Comparison of ENCODE assay signal across 20 mouse cellular contexts in the genomic region with DNA sequence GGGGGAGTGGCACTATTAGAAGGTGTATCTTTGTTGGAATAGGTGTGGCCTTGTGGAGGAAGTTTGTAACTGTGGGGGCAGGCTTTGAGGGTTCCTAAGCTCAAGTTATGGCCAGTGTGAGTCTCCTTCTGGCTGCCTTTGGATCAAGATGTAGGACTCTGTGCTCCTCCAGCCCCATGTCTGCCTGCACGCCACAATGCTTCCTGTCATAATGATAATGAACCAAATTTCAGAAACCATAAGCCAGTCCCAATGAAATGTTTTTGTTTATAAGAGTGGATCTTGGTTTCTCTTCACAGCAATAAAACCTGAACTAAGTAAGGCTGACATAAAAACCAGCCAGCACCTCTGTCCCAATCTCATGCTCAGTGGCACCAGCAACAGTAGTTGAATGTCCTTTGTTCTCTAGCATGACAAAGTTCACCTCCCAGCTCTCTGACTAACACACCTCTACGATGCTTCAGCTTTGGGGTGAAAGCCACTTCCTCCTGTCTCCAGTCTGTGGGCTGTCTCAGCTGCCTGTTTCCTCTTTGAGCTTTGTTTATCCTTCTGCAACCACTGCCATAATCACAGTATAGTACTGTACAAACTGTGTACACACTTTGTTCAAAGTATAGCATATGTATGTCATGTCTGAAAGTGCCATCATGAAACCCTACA. TPM values are rescaled to one million over a fixed set of nuclear protein-coding genes. Genes with fewer than 3 reads are reported as not detected.
DNase-seq lines count a peak whose midpoint lies in the region; ATAC-seq and TF ChIP-seq lines count a peak whose summit lies in the region.
"Had no signal": no experiment of that assay in that cellular context is flagged by ENCODE, and none has a peak within 500 bp of the region (broad histone marks: within the 10 kb centered on the region; RNA-seq: fewer than 3 reads in every experiment).

No protein-coding gene starts in this region.

- H3K27me3 ChIP-seq in thymus, adult 2 months (ENCODE audit: control insufficient read depth, insufficient read depth, low read length) = no peaks in the 10 kb centered on the region
- H3K27me3 ChIP-seq in cerebellum, adult 2 months (ENCODE audit: control insufficient read depth, insufficient read depth, low read length) = no peaks in the 10 kb centered on the region
- no peaks in the 10 kb centered on the region for H3K27me3 ChIP-seq in hindbrain, embryonic 13.5 days
- H3K27me3 ChIP-seq: CH12.LX; kidney, embryonic 15.5 days; neural tube, embryonic 15.5 days had no signal

- no peak for TF ChIP-seq POLR2A in thymus, adult 2 months (IDR thresholded peaks at IDR 0.05; ENCODE audit: control insufficient read depth, extremely low read depth, insufficient read depth, low read length, poor library complexity)
- no peak for TF ChIP-seq POLR2A in cerebellum, adult 2 months (IDR thresholded peaks at IDR 0.05; ENCODE audit: borderline replicate concordance, insufficient read depth, low read length)

- ATAC-seq in inflammation-experienced regulatory T-cells, adult 6 months = peak; percentile 96
- ATAC-seq in hindbrain, embryonic 13.5 days (ENCODE audit: low FRiP score) = no peak

- peaks cover 7% of the 10 kb centered on the region for H3K4me1 ChIP-seq in thymus, adult 2 months (replicated peaks; ENCODE audit: control insufficient read depth, insufficient read depth, low read length)
- no peaks in the 10 kb centered on the region for H3K4me1 ChIP-seq in cerebellum, adult 2 months (ENCODE audit: control insufficient read depth, insufficient read depth, low read length)
- H3K4me1 ChIP-seq in hindbrain, embryonic 13.5 days (replicated peaks) = no peaks in the 10 kb centered on the region
- H3K4me1 ChIP-seq: heart, embryonic 10.5 days; kidney, embryonic 15.5 days; neural tube, embryonic 15.5 days had no signal

- no peak for TF ChIP-seq CTCF in thymus, adult 2 months (IDR thresholded peaks at IDR 0.05; ENCODE audit: borderline replicate concordance, control insufficient read depth, extremely low read depth, insufficient read depth, low read length, poor library complexity)
- TF ChIP-seq CTCF in cerebellum, adult 2 months (IDR thresholded peaks at IDR 0.05; ENCODE audit: borderline replicate concordance, insufficient read depth, low read depth, low read length) = no peak

- H3K4me2 ChIP-seq in hindbrain, embryonic 13.5 days = no peak overlapping the region
- H3K4me2 ChIP-seq: kidney, embryonic 15.5 days; neural tube, embryonic 15.5 days had no signal

- H3K9ac ChIP-seq in hindbrain, embryonic 13.5 days = no peak overlapping the region
- H3K9ac ChIP-seq: kidney, embryonic 15.5 days; neural tube, embryonic 15.5 days had no signal

- DNase-seq in spleen, postnatal 36 days (ENCODE audit: low spot score in 2 of 2) = peak; percentile 16 to 20
- no peak for DNase-seq in spleen, adult 12 weeks (ENCODE audit: low spot score)
- DNase-seq in thymus, adult 2 months = peak; percentile 48
- DNase-seq in layer of hippocampus, adult 11-12 months (ENCODE audit: low spot score) = no peak
- no peak for DNase-seq in cerebellum, adult 2 months
- DNase-seq: cerebellum, adult 11 months; gastrocnemius, postnatal 25 days; heart, postnatal 14 days; liver; lung, adult 2 months; retina, postnatal 1 day; spleen, adult 18-20 months had no signal

- WGBS in thymus, adult 2 months = 8% methylated on average over 2 of the region's 2 CpGs
- 85% methylated on average over 2 of the region's 2 CpGs for WGBS in cerebellum, adult 2 months
- WGBS in hindbrain, embryonic 13.5 days = 87% methylated on average over 2 of the region's 2 CpGs

- H3K36me3 ChIP-seq in thymus, adult 2 months (ENCODE audit: control insufficient read depth, insufficient read depth, low read length) = no peaks in the 10 kb centered on the region
- no peaks in the 10 kb centered on the region for H3K36me3 ChIP-seq in hindbrain, embryonic 13.5 days
- H3K36me3 ChIP-seq: heart, embryonic 10.5 days; kidney, embryonic 15.5 days; neural tube, embryonic 15.5 days had no signal

- H3K9me3 ChIP-seq in hindbrain, embryonic 13.5 days = no peaks in the 10 kb centered on the region
- H3K9me3 ChIP-seq: heart, embryonic 10.5 days; kidney, embryonic 15.5 days; neural tube, embryonic 15.5 days had no signal

- H3K27ac ChIP-seq in thymus, adult 2 months (ENCODE audit: control insufficient read depth, insufficient read depth, low read length) = peak overlapping the region; percentile 81
- no peak overlapping the region for H3K27ac ChIP-seq in cerebellum, adult 2 months (ENCODE audit: insufficient read depth, low read length)
- no peak overlapping the region for H3K27ac ChIP-seq in hindbrain, embryonic 13.5 days
- H3K27ac ChIP-seq: heart, embryonic 10.5 days; kidney, embryonic 15.5 days; neural tube, embryonic 15.5 days had no signal

- no peak overlapping the region for H3K4me3 ChIP-seq in thymus, adult 2 months (ENCODE audit: control insufficient read depth, insufficient read depth, low read length)
- H3K4me3 ChIP-seq in cerebellum, adult 2 months (replicated peaks; ENCODE audit: insufficient read depth, low read depth, low read length) = no peak overlapping the region
- no peak overlapping the region for H3K4me3 ChIP-seq in hindbrain, embryonic 13.5 days
- H3K4me3 ChIP-seq: heart, embryonic 10.5 days; kidney, embryonic 15.5 days; neural tube, embryonic 15.5 days had no signal

RNA-seq across cellular contexts. Expression of gene Bhmt, which starts 44.6 kb away (rescaled TPM):
- under 1 TPM in 2 of 3 experiments, not detected in 1; 0.13 to 0.28 TPM for polyA plus RNA-seq in inflammation-experienced regulatory T-cells, adult 6 months (2017; shearing (Covaris generic))
- 0.07 and 1.2 TPM in 2 replicates for polyA plus RNA-seq in thymus, adult 2 months (2012; rRNA removed)
- 0.16 TPM in 1 of 2 replicates, not detected in the other for polyA plus RNA-seq in cerebellum, adult 2 months (2012; rRNA removed)
- polyA plus RNA-seq in hindbrain, embryonic 13.5 days (2015; fragmentation: Nextera tagmentation; extraction: Ambion mirVana) = 0.21 and 0.95 TPM in 2 replicates
- polyA plus RNA-seq: embryonic facial prominence, embryonic 14.5 days; forebrain, embryonic 11.5 days had no signal

Comparison
In these comparisons a context has a peak if more than half of its experiments do, and no peak if none do; other contexts are left out.
1. DNase-seq: peak in spleen, postnatal 36 days (2 of 2) and thymus, adult 2 months (single experiment); none in spleen, adult 12 weeks (single experiment), layer of hippocampus, adult 11-12 months (single experiment) and cerebellum, adult 2 months (0 of 2).